Mouse (Mus musculus) stomach, postnatal 0 days (tissue): Measurements from ENCODE around the gene Dlgap3.

Experiments used
- CTCF ChIP-seq: IDR thresholded peaks from 2 replicates; pipeline ENCODE4 v1.5.1; 2016; ENCODE audit warnings: antibody characterized with exemption, low read depth, mild to moderate bottlenecking, moderate library complexity
- EP300 ChIP-seq: optimal IDR thresholded peaks from 2 replicates; pipeline ENCODE3; 2016; ENCODE audit warnings: antibody characterized with exemption

DNA sequence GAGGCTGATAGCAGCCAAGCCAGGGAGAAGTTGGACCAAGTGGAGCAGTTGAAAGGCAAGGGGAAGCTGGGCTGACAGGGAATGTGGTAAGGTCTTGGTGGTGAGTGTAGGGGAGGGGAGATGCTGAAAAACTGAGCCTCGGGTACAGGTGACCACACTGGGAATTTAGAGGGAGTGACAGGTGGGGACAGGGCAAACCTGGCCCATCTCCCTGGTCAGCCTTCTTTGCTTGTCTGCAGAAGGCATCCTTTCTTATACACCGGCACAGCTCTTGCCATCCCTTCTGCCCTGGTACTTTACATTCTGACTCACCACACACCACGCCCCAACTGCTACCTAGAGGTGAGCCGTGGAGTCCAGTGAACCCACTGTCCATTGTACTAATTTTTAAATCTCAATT, 54.8 kb downstream of the Dlgap3 start:
- TF ChIP-seq EP300, result no peak
- no peak for TF ChIP-seq CTCF
